Mouse (Mus musculus) hindbrain, embryonic 12.5 days (tissue): ENCODE data around the gene Anapc16. TPM values are rescaled to one million over a fixed set of nuclear protein-coding genes. Genes with fewer than 3 reads are reported as not detected.
"Not testable (repeated sequence)": the region's sequence is repeated elsewhere in the genome, so short reads cannot be mapped to it uniquely, and the experiment has no call there.

Experiments used
- ATAC-seq: fragments of 200-750 bp; cut with Nextera tagmentation; 2 replicates; pipeline ENCODE4 v1.8.0; 2017; ENCODE audit warnings: moderate TSS enrichment; ENCODE audit not compliant: low FRiP score
- H3K27ac ChIP-seq: fragments of 300-500 bp; sonication (generic); 2 replicates; pipeline ENCODE4 v1.5.1; 2016; ENCODE audit warnings: mild to moderate bottlenecking
- H3K27me3 ChIP-seq: fragments of 300-500 bp; sonication (generic); 2 replicates; pipeline ENCODE4 v1.6.1; 2016; ENCODE audit warnings: mild to moderate bottlenecking
- H3K36me3 ChIP-seq: fragments of 300-500 bp; sonication (generic); 2 replicates; pipeline ENCODE4 v1.6.1; 2016; ENCODE audit warnings: mild to moderate bottlenecking
- H3K4me1 ChIP-seq: fragments of 300-500 bp; sonication (generic); 2 replicates; pipeline ENCODE4 v1.6.1; 2016
- H3K4me2 ChIP-seq: fragments of 300-500 bp; sonication (generic); replicated peaks from 2 replicates; pipeline ENCODE4 v1.6.1; 2016; ENCODE audit warnings: mild to moderate bottlenecking
- H3K4me3 ChIP-seq: fragments of 300-500 bp; sonication (generic); 2 replicates; pipeline ENCODE4 v1.5.1; 2016; ENCODE audit warnings: mild to moderate bottlenecking
- H3K9ac ChIP-seq: fragments of 300-500 bp; sonication (generic); 2 replicates; pipeline ENCODE4 v1.6.1; 2016; ENCODE audit warnings: mild to moderate bottlenecking, moderate library complexity
- H3K9me3 ChIP-seq: fragments of 300-500 bp; sonication (generic); replicated peaks from 2 replicates; pipeline ENCODE4 v1.6.1; 2016; ENCODE audit warnings: mild to moderate bottlenecking
- whole genome bisulfite sequencing: fragments of 180-500 bp; shearing (Covaris S2); methylation state at CpG from one replicate; pipeline ENCODE4 v1.1.7; 2016; 5-methylcytosine and 5-hydroxymethylcytosine counted together
- polyA plus RNA-seq: library from polyadenylated mRNA; unstranded; fragments of >200 nt; fragmentation: Nextera tagmentation; extraction: Ambion mirVana; gene quantifications from 2 replicates; pipeline ENCODE4 v1.2.1, GENCODE M21; 2016

The Anapc16 gene
- polyA plus RNA-seq, 1 experiment from 2014 or later, result 119 TPM

- Histone ChIP-seq H3K36me3 (peaks cover 6% of the 10 kb centered on the region; the same call in 1 of the 2 replicates), H3K9ac (no peak overlapping the region), H3K9me3 (no peaks in the 10 kb centered on the region), H3K4me3 (no peak overlapping the region), H3K4me1 (peaks cover 19% of the 10 kb centered on the region), H3K4me2 (no peak overlapping the region), H3K27me3 (no peaks in the 10 kb centered on the region), H3K27ac (no peak overlapping the region)
- no peak for ATAC-seq
- WGBS, result 56% methylated on average over 2 of the region's 2 CpGs
Measured at GRCm38 (mm10) chr10:60027619-60028084, 24.7 kb upstream of the Anapc16 start.

- H3K27me3 ChIP-seq, result no peaks in the 10 kb centered on the region
- no peak for ATAC-seq
- H3K9ac ChIP-seq, result no peak overlapping the region
- no peak overlapping the region for H3K4me3 ChIP-seq
- no peaks in the 10 kb centered on the region for H3K9me3 ChIP-seq
- no peak overlapping the region for H3K27ac ChIP-seq
- H3K4me2 ChIP-seq, result no peak overlapping the region
- 67% methylated on average over 13 of the region's 13 CpGs for WGBS
- H3K4me1 ChIP-seq, result peaks cover 12% of the 10 kb centered on the region
- H3K36me3 ChIP-seq, result peaks cover 6% of the 10 kb centered on the region; the same call in 1 of the 2 replicates
Measured at GRCm38 (mm10) chr10:60026759-60027395, 23.9 kb upstream of the Anapc16 start.

GRCm38 (mm10) chr10:60023751-60024150 is 20.8 kb upstream of the Anapc16 start:
- H3K36me3 ChIP-seq, result peaks cover 8% of the 10 kb centered on the region; the same call in 1 of the 2 replicates
- ATAC-seq, result no peak
- no peak overlapping the region for H3K4me2 ChIP-seq
- H3K4me1 ChIP-seq, result peaks cover 7% of the 10 kb centered on the region
- H3K4me3 ChIP-seq, result no peak overlapping the region
- 94% methylated on average over 1 of the region's 1 CpGs for WGBS
- H3K27me3 ChIP-seq, result no peaks in the 10 kb centered on the region
- no peak overlapping the region for H3K9ac ChIP-seq
- H3K27ac ChIP-seq, result no peak overlapping the region
- no peaks in the 10 kb centered on the region for H3K9me3 ChIP-seq

GRCm38 (mm10) chr10:60019299-60019698 is 16.4 kb upstream of the Anapc16 start:
- WGBS, result 71% methylated on average over 2 of the region's 2 CpGs
- Histone ChIP-seq H3K4me1 (no peaks in the 10 kb centered on the region; the same call in 1 of the 2 replicates), H3K4me2 (no peak overlapping the region), H3K9ac (no peak overlapping the region), H3K27me3 (no peaks in the 10 kb centered on the region), H3K9me3 (no peaks in the 10 kb centered on the region), H3K4me3 (no peak overlapping the region), H3K27ac (no peak overlapping the region), H3K36me3 (peaks cover 33% of the 10 kb centered on the region)
- no peak for ATAC-seq

- Histone ChIP-seq H3K9me3 (no peaks in the 10 kb centered on the region), H3K27ac (no peak overlapping the region), H3K36me3 (peaks cover 39% of the 10 kb centered on the region), H3K4me2 (no peak overlapping the region), H3K27me3 (no peaks in the 10 kb centered on the region), H3K4me3 (no peak overlapping the region), H3K4me1 (no peaks in the 10 kb centered on the region), H3K9ac (no peak overlapping the region)
- WGBS, result 91% methylated on average over 6 of the region's 6 CpGs
- ATAC-seq, result no peak
Measured at GRCm38 (mm10) chr10:60016223-60016622, 13.3 kb upstream of the Anapc16 start.

- Histone ChIP-seq H3K27me3 (no peaks in the 10 kb centered on the region), H3K36me3 (peaks cover 19% of the 10 kb centered on the region), H3K4me2 (no peak overlapping the region), H3K27ac (no peak overlapping the region), H3K9ac (no peak overlapping the region), H3K4me1 (no peaks in the 10 kb centered on the region), H3K9me3 (no peaks in the 10 kb centered on the region), H3K4me3 (no peak overlapping the region)
- WGBS, result 93% methylated on average over 3 of the region's 3 CpGs
- ATAC-seq, result no peak
Measured at GRCm38 (mm10) chr10:60009115-60009514, 6.2 kb upstream of the Anapc16 start.

- Histone ChIP-seq H3K9ac (no peak overlapping the region), H3K27ac (no peak overlapping the region), H3K4me2 (no peak overlapping the region), H3K27me3 (no peaks in the 10 kb centered on the region), H3K9me3 (no peaks in the 10 kb centered on the region), H3K36me3 (peaks cover 9% of the 10 kb centered on the region), H3K4me1 (peaks cover 15% of the 10 kb centered on the region), H3K4me3 (no peak overlapping the region)
- 64% methylated on average over 2 of the region's 2 CpGs for WGBS
- no peak for ATAC-seq
Measured at GRCm38 (mm10) chr10:60005264-60005663, 2.3 kb upstream of the Anapc16 start.

GRCm38 (mm10) chr10:60003847-60004246 is 912 bp upstream of the Anapc16 start:
- Histone ChIP-seq H3K27me3 (no peaks in the 10 kb centered on the region), H3K4me1 (peaks cover 15% of the 10 kb centered on the region), H3K27ac (peak overlapping the region; percentile 98), H3K9me3 (no peaks in the 10 kb centered on the region), H3K4me3 (peak overlapping the region; percentile 57), H3K4me2 (peak overlapping the region; percentile 61), H3K9ac (peak overlapping the region; percentile 67), H3K36me3 (peaks cover 7% of the 10 kb centered on the region)
- WGBS, result 77% methylated on average over 9 of the region's 9 CpGs
- ATAC-seq, result no peak

- H3K4me1 ChIP-seq, result peaks cover 15% of the 10 kb centered on the region
- peaks cover 7% of the 10 kb centered on the region for H3K36me3 ChIP-seq
- WGBS, result under 1% methylated on average over 21 of the region's 21 CpGs
- ATAC-seq, result peak; percentile 82
- H3K4me3 ChIP-seq, result peak overlapping the region; percentile 57
- H3K27me3 ChIP-seq, result no peaks in the 10 kb centered on the region
- H3K27ac ChIP-seq, result peak overlapping the region; percentile 98
- H3K9ac ChIP-seq, result peak overlapping the region; percentile 67
- H3K9me3 ChIP-seq, result no peaks in the 10 kb centered on the region
- H3K4me2 ChIP-seq, result peak overlapping the region; percentile 61
Measured at GRCm38 (mm10) chr10:60003213-60003752, 348 bp upstream of the Anapc16 start.

- Histone ChIP-seq H3K27me3 (no peaks in the 10 kb centered on the region), H3K4me3 (peak overlapping the region; percentile 57), H3K4me2 (peak overlapping the region; percentile 86), H3K9me3 (no peaks in the 10 kb centered on the region), H3K27ac (peak overlapping the region; percentile 98), H3K4me1 (peaks cover 15% of the 10 kb centered on the region), H3K36me3 (peaks cover 4% of the 10 kb centered on the region; the same call in 1 of the 2 replicates), H3K9ac (peak overlapping the region; percentile 78)
- no peak for ATAC-seq
- whole genome bisulfite sequencing, result 9% methylated on average over 12 of the region's 12 CpGs
Measured at GRCm38 (mm10) chr10:60002203-60002602, 732 bp downstream of the Anapc16 start.

GRCm38 (mm10) chr10:60001663-60002062 is 1.3 kb downstream of the Anapc16 start:
- 82% methylated on average over 8 of the region's 8 CpGs for WGBS
- H3K9me3 ChIP-seq, H3K36me3 ChIP-seq, H3K27ac ChIP-seq, ATAC-seq, H3K9ac ChIP-seq, H3K27me3 ChIP-seq: not testable (repeated sequence)
- Histone ChIP-seq H3K4me1 (peaks cover 15% of the 10 kb centered on the region), H3K4me2 (peak overlapping the region; percentile 86), H3K4me3 (peak overlapping the region; percentile 57)

GRCm38 (mm10) chr10:59999057-59999456 is 3.9 kb downstream of the Anapc16 start:
- H3K9ac ChIP-seq, result no peak overlapping the region
- 95% methylated on average over 3 of the region's 3 CpGs for WGBS
- no peaks in the 10 kb centered on the region for H3K9me3 ChIP-seq
- no peak overlapping the region for H3K4me2 ChIP-seq
- peaks cover 15% of the 10 kb centered on the region for H3K4me1 ChIP-seq
- no peak overlapping the region for H3K4me3 ChIP-seq
- no peak overlapping the region for H3K27ac ChIP-seq
- no peak for ATAC-seq
- peaks cover 27% of the 10 kb centered on the region for H3K36me3 ChIP-seq
- no peaks in the 10 kb centered on the region for H3K27me3 ChIP-seq

GRCm38 (mm10) chr10:59997591-59997990 is 5.3 kb downstream of the Anapc16 start:
- H3K4me2 ChIP-seq, result no peak overlapping the region
- H3K4me1 ChIP-seq, result peaks cover 12% of the 10 kb centered on the region
- no peak overlapping the region for H3K4me3 ChIP-seq
- WGBS, result 23% methylated on average over 7 of the region's 7 CpGs
- no peaks in the 10 kb centered on the region for H3K27me3 ChIP-seq
- H3K27ac ChIP-seq, result no peak overlapping the region
- H3K9ac ChIP-seq, result no peak overlapping the region
- peaks cover 34% of the 10 kb centered on the region for H3K36me3 ChIP-seq
- ATAC-seq, result no peak
- H3K9me3 ChIP-seq, result no peaks in the 10 kb centered on the region
